8 mouse cellular contexts compared by ENCODE assay signal in the genomic region with DNA sequence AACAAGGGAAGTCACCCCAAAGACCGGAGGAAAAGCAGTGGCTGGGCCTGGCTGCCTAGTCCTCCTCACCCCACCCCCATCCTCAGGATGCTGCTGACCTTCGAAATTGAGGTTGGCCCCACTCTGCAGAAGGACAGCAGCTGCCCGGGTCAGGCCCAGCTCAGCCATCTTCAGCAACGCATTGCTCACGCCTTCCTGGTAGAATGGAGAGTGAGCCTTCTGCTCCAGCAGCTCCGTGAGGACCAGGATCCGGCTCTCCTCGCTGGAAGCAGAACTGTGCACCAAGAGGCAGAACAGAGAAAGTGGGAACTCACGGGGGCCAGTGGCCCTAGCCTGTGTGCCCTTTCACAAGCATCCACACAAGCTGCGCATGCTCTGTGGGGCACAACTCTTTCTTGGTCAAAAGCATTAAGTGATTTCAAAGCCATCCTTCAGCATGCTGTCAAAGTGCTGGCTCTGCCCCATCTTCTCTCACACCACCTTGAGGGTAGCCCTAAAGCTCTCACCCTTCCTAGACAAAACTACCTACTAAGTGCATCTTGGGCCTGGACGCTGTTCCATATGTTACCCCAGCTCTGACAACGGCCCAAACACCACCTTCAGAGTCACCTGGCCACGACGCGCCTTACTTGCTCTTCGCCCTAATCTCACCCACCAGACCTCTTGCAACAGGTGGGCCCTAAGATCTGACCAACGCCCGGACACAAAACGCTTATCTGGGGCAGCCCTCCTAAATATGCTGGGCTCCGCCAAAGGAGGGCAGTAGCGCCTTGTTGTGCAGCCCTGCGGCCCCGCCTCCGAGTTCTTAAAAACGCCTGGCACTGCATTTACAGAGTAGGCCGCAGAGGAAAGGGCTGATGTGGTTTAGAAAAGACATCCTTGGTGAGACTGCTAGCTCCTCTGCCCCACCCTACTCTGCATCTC. TPM values are rescaled to one million over a fixed set of nuclear protein-coding genes. Genes with fewer than 3 reads are reported as not detected.
DNase-seq lines count a peak whose midpoint lies in the region; ATAC-seq and TF ChIP-seq lines count a peak whose summit lies in the region.

No protein-coding gene starts in this region.

- intact Hi-C loops in gastrocnemius, adult 2 months (cut with DNase I), result no loop called here

- WGBS in bone marrow, adult 2 months, result 27% methylated on average over 26 of the region's 26 CpGs
- WGBS in forebrain, postnatal 0 days, result 37% methylated on average over 26 of the region's 26 CpGs
- 32% methylated on average over 26 of the region's 26 CpGs for WGBS in intestine, embryonic 16.5 days
- 33% methylated on average over 26 of the region's 26 CpGs for WGBS in limb, embryonic 15.5 days
- WGBS in midbrain, embryonic 14.5 days, result 38% methylated on average over 26 of the region's 26 CpGs
- 30% methylated on average over 26 of the region's 26 CpGs for WGBS in stomach, embryonic 15.5 days

- peak overlapping the region; percentile 92 for H3K4me2 ChIP-seq in forebrain, postnatal 0 days (ENCODE audit: low read depth)
- H3K4me2 ChIP-seq in intestine, embryonic 16.5 days (ENCODE audit: low read depth, low read length), result peak overlapping the region; percentile 88
- peak overlapping the region; percentile 81 for H3K4me2 ChIP-seq in limb, embryonic 15.5 days
- H3K4me2 ChIP-seq in midbrain, embryonic 14.5 days (ENCODE audit: low read length), result peak overlapping the region; percentile 98
- peak overlapping the region; percentile 93 for H3K4me2 ChIP-seq in stomach, embryonic 15.5 days

- H3K4me3 ChIP-seq in gastrocnemius, adult 2 months, result peak overlapping the region; percentile 91
- peak overlapping the region; percentile 100 for H3K4me3 ChIP-seq in bone marrow, adult 2 months (replicated peaks; ENCODE audit: control insufficient read depth, low read depth, low read length)
- H3K4me3 ChIP-seq in forebrain, postnatal 0 days (ENCODE audit: low read depth, low read length), result peak overlapping the region; percentile 90
- peak overlapping the region; percentile 99 for H3K4me3 ChIP-seq in intestine, embryonic 16.5 days (ENCODE audit: low read length)
- H3K4me3 ChIP-seq in limb, embryonic 15.5 days, result peak overlapping the region; percentile 90
- H3K4me3 ChIP-seq in midbrain, embryonic 14.5 days (replicated peaks; ENCODE audit: low read depth, low read length), result peak overlapping the region; percentile 62
- H3K4me3 ChIP-seq in stomach, embryonic 15.5 days (replicated peaks), result peak overlapping the region; percentile 98

- peak; percentile 41 for TF ChIP-seq CTCF in gastrocnemius, adult 2 months (IDR thresholded peaks at IDR 0.05)
- peak; percentile 28; the same call in 1 of the 2 replicates for TF ChIP-seq CTCF in bone marrow, adult 2 months (IDR thresholded peaks at IDR 0.05; ENCODE audit: control insufficient read depth, insufficient read depth, low read length)
- peak; percentile 54 for TF ChIP-seq CTCF in forebrain, postnatal 0 days (IDR thresholded peaks at IDR 0.05; ENCODE audit: low read depth)

- no peaks in the 10 kb centered on the region for H3K27me3 ChIP-seq in forebrain, postnatal 0 days (ENCODE audit: insufficient read depth, low read length)
- no peaks in the 10 kb centered on the region for H3K27me3 ChIP-seq in intestine, embryonic 16.5 days (replicated peaks; ENCODE audit: control insufficient read depth, insufficient read depth, low read length)
- H3K27me3 ChIP-seq in limb, embryonic 15.5 days, result no peaks in the 10 kb centered on the region
- no peaks in the 10 kb centered on the region for H3K27me3 ChIP-seq in midbrain, embryonic 14.5 days (ENCODE audit: control insufficient read depth, insufficient read depth, low read length)
- no peaks in the 10 kb centered on the region for H3K27me3 ChIP-seq in stomach, embryonic 15.5 days (replicated peaks)

- no peaks in the 10 kb centered on the region for H3K9me3 ChIP-seq in forebrain, postnatal 0 days (ENCODE audit: low read length)
- no peaks in the 10 kb centered on the region for H3K9me3 ChIP-seq in intestine, embryonic 16.5 days (ENCODE audit: control insufficient read depth, low read length)
- H3K9me3 ChIP-seq in limb, embryonic 15.5 days, result no peaks in the 10 kb centered on the region
- H3K9me3 ChIP-seq in midbrain, embryonic 14.5 days (ENCODE audit: control insufficient read depth, low read length), result no peaks in the 10 kb centered on the region
- H3K9me3 ChIP-seq in stomach, embryonic 15.5 days, result no peaks in the 10 kb centered on the region

- TF ChIP-seq POLR2A in bone marrow, adult 2 months (IDR thresholded peaks at IDR 0.05; ENCODE audit: borderline replicate concordance, control insufficient read depth, low read depth, low read length), result peak; percentile 39; the same call in 1 of the 2 replicates

- H3K9ac ChIP-seq in forebrain, postnatal 0 days, result peak overlapping the region; percentile 91
- H3K9ac ChIP-seq in intestine, embryonic 16.5 days (ENCODE audit: low read depth, low read length), result peak overlapping the region; percentile 93
- H3K9ac ChIP-seq in limb, embryonic 15.5 days, result peak overlapping the region; percentile 86
- peak overlapping the region; percentile 87 for H3K9ac ChIP-seq in midbrain, embryonic 14.5 days (replicated peaks; ENCODE audit: low read length)
- peak overlapping the region; percentile 92 for H3K9ac ChIP-seq in stomach, embryonic 15.5 days

- H3K4me1 ChIP-seq in bone marrow, adult 2 months (ENCODE audit: control insufficient read depth, insufficient read depth, low read length), result peaks cover 5% of the 10 kb centered on the region
- H3K4me1 ChIP-seq in forebrain, postnatal 0 days (ENCODE audit: insufficient read depth), result 0 out of 2 replicates have a peak, but pooled peaks cover 6% of the 10 kb centered on the region
- peaks cover 24% of the 10 kb centered on the region for H3K4me1 ChIP-seq in intestine, embryonic 16.5 days (ENCODE audit: control insufficient read depth, insufficient read depth, low read length)
- peaks cover 35% of the 10 kb centered on the region for H3K4me1 ChIP-seq in limb, embryonic 15.5 days
- H3K4me1 ChIP-seq in midbrain, embryonic 14.5 days (ENCODE audit: control insufficient read depth, insufficient read depth, low read length), result peaks cover 14% of the 10 kb centered on the region
- H3K4me1 ChIP-seq in stomach, embryonic 15.5 days, result peaks cover 34% of the 10 kb centered on the region

- DNase-seq in gastrocnemius, adult 2 months, result peak; percentile 59
- DNase-seq in gastrocnemius, adult 18-20 months (ENCODE audit: low spot score), result no peak
- peak; percentile 59 for DNase-seq in forebrain, postnatal 0 days
- DNase-seq in midbrain, embryonic 14.5 days, result peak; percentile 55

- ATAC-seq in forebrain, postnatal 0 days, result peak; percentile 5; the same call in 1 of the 2 replicates
- ATAC-seq in intestine, embryonic 16.5 days, result peak; percentile 5; the same call in 1 of the 2 replicates
- ATAC-seq in limb, embryonic 15.5 days (ENCODE audit: insufficient number of reproducible peaks, low FRiP score, low TSS enrichment, low read depth), result no peak
- ATAC-seq in midbrain, embryonic 14.5 days (ENCODE audit: low FRiP score, low TSS enrichment), result peak; percentile 5; the same call in 1 of the 2 replicates
- ATAC-seq in stomach, embryonic 15.5 days (ENCODE audit: insufficient read depth, low FRiP score, low read depth), result peak; percentile 25

- peak overlapping the region; percentile 88 for H3K27ac ChIP-seq in gastrocnemius, adult 2 months
- peak overlapping the region; percentile 94 for H3K27ac ChIP-seq in bone marrow, adult 2 months (ENCODE audit: control insufficient read depth, insufficient read depth, low read depth, low read length, poor library complexity)
- peak overlapping the region; percentile 79 for H3K27ac ChIP-seq in forebrain, postnatal 0 days (ENCODE audit: low read depth, low read length)
- peak overlapping the region; percentile 41; the same call in 1 of the 2 replicates for H3K27ac ChIP-seq in intestine, embryonic 16.5 days (ENCODE audit: low read length)
- H3K27ac ChIP-seq in limb, embryonic 15.5 days, result peak overlapping the region; percentile 77
- peak overlapping the region; percentile 63; the same call in 1 of the 2 replicates for H3K27ac ChIP-seq in midbrain, embryonic 14.5 days (replicated peaks; ENCODE audit: low read depth, low read length)
- peak overlapping the region; percentile 69 for H3K27ac ChIP-seq in stomach, embryonic 15.5 days

- peaks cover 31% of the 10 kb centered on the region for H3K36me3 ChIP-seq in forebrain, postnatal 0 days (ENCODE audit: insufficient read depth)
- peaks cover 16% of the 10 kb centered on the region for H3K36me3 ChIP-seq in intestine, embryonic 16.5 days (ENCODE audit: control insufficient read depth, insufficient read depth, low read length)
- H3K36me3 ChIP-seq in limb, embryonic 15.5 days, result peaks cover 46% of the 10 kb centered on the region
- H3K36me3 ChIP-seq in midbrain, embryonic 14.5 days (ENCODE audit: control insufficient read depth, insufficient read depth, low read length), result peaks cover 38% of the 10 kb centered on the region
- H3K36me3 ChIP-seq in stomach, embryonic 15.5 days, result peaks cover 35% of the 10 kb centered on the region

RNA-seq across cellular contexts. Expression of a gene that starts 3.0 kb away (rescaled TPM):
- 1 to 10 TPM; 7.0 TPM for total RNA-seq in gastrocnemius, adult 2 months (2021)
- total RNA-seq in gastrocnemius, adult 18-20 months (2021), result 1 to 10 TPM; 7.2 to 9.7 TPM
- polyA plus RNA-seq in bone marrow, adult 2 months (2011; ENCODE audit: insufficient read depth, insufficient read length, low replicate concordance, missing spikeins), result 30.0 and 32.4 TPM in 2 replicates
- 32.7 and 45.2 TPM in 2 replicates for total RNA-seq in forebrain, postnatal 0 days (2014; rRNA removed)
- 31.3 and 36.0 TPM in 2 replicates for polyA plus RNA-seq in forebrain, postnatal 0 days (2015; fragmentation: Nextera tagmentation; extraction: Ambion mirVana)
- 24.0 and 24.5 TPM in 2 replicates for polyA plus RNA-seq in intestine, embryonic 16.5 days (2015; fragmentation: Nextera tagmentation; extraction: Ambion mirVana)
- 32.8 and 34.4 TPM in 2 replicates for polyA plus RNA-seq in limb, embryonic 15.5 days (2015; fragmentation: Nextera tagmentation; extraction: Ambion mirVana)
- polyA plus RNA-seq in midbrain, embryonic 14.5 days (2014; fragmentation: Nextera tagmentation; extraction: Ambion mirVana), result 38.5 and 42.7 TPM in 2 replicates
- polyA plus RNA-seq in stomach, embryonic 15.5 days (2015; fragmentation: Nextera tagmentation; extraction: Ambion mirVana), result 29.5 and 30.1 TPM in 2 replicates

RNA-seq across cellular contexts. Expression of a gene that starts 7.7 kb away (rescaled TPM):
- 1 to 10 TPM; 1.2 to 4.2 TPM for total RNA-seq in gastrocnemius, adult 2 months (2021)
- total RNA-seq in gastrocnemius, adult 18-20 months (2021), result 1 to 10 TPM; 1.9 TPM
- polyA plus RNA-seq in bone marrow, adult 2 months (2011; ENCODE audit: insufficient read depth, insufficient read length, low replicate concordance, missing spikeins), result 4.1 TPM in 1 of 2 replicates, not detected in the other
- total RNA-seq in forebrain, postnatal 0 days (2014; rRNA removed), result 2.5 and 4.1 TPM in 2 replicates
- 3.6 and 3.7 TPM in 2 replicates for polyA plus RNA-seq in forebrain, postnatal 0 days (2015; fragmentation: Nextera tagmentation; extraction: Ambion mirVana)
- 1.6 and 1.9 TPM in 2 replicates for polyA plus RNA-seq in intestine, embryonic 16.5 days (2015; fragmentation: Nextera tagmentation; extraction: Ambion mirVana)
- polyA plus RNA-seq in limb, embryonic 15.5 days (2015; fragmentation: Nextera tagmentation; extraction: Ambion mirVana), result 47.6 and 65.0 TPM in 2 replicates
- 1.4 and 2.2 TPM in 2 replicates for polyA plus RNA-seq in midbrain, embryonic 14.5 days (2014; fragmentation: Nextera tagmentation; extraction: Ambion mirVana)
- 3.8 and 4.3 TPM in 2 replicates for polyA plus RNA-seq in stomach, embryonic 15.5 days (2015; fragmentation: Nextera tagmentation; extraction: Ambion mirVana)

RNA-seq across cellular contexts. Expression of a gene that starts 19.5 kb away (rescaled TPM):
- 10 to 100 TPM; 14.3 to 15.6 TPM for total RNA-seq in gastrocnemius, adult 2 months (2021)
- 10 to 100 TPM; 10.6 to 11.3 TPM for total RNA-seq in gastrocnemius, adult 18-20 months (2021)
- 10.2 and 11.0 TPM in 2 replicates for polyA plus RNA-seq in bone marrow, adult 2 months (2011; ENCODE audit: insufficient read depth, insufficient read length, low replicate concordance, missing spikeins)
- total RNA-seq in forebrain, postnatal 0 days (2014; rRNA removed), result 87.6 and 105 TPM in 2 replicates
- polyA plus RNA-seq in forebrain, postnatal 0 days (2015; fragmentation: Nextera tagmentation; extraction: Ambion mirVana), result 106 and 107 TPM in 2 replicates
- polyA plus RNA-seq in intestine, embryonic 16.5 days (2015; fragmentation: Nextera tagmentation; extraction: Ambion mirVana), result 76.3 and 87.4 TPM in 2 replicates
- polyA plus RNA-seq in limb, embryonic 15.5 days (2015; fragmentation: Nextera tagmentation; extraction: Ambion mirVana), result 86.3 and 89.5 TPM in 2 replicates
- 114 and 122 TPM in 2 replicates for polyA plus RNA-seq in midbrain, embryonic 14.5 days (2014; fragmentation: Nextera tagmentation; extraction: Ambion mirVana)
- polyA plus RNA-seq in stomach, embryonic 15.5 days (2015; fragmentation: Nextera tagmentation; extraction: Ambion mirVana), result 78.8 and 82.3 TPM in 2 replicates

RNA-seq across cellular contexts. Expression of a gene that starts 23.6 kb away (rescaled TPM):
- total RNA-seq in gastrocnemius, adult 2 months (2021), result 10 to 100 TPM in 1 of 2 experiments, under 1 TPM in 1; 0.33 to 22.0 TPM
- total RNA-seq in gastrocnemius, adult 18-20 months (2021), result 1 to 10 TPM; 2.4 to 8.2 TPM
- polyA plus RNA-seq in bone marrow, adult 2 months (2011; ENCODE audit: insufficient read depth, insufficient read length, low replicate concordance, missing spikeins), result not detected in 2 replicates
- 0.77 and 1.8 TPM in 2 replicates for total RNA-seq in forebrain, postnatal 0 days (2014; rRNA removed)
- polyA plus RNA-seq in forebrain, postnatal 0 days (2015; fragmentation: Nextera tagmentation; extraction: Ambion mirVana), result 1.4 and 1.5 TPM in 2 replicates
- polyA plus RNA-seq in intestine, embryonic 16.5 days (2015; fragmentation: Nextera tagmentation; extraction: Ambion mirVana), result 0.99 and 1.2 TPM in 2 replicates
- polyA plus RNA-seq in limb, embryonic 15.5 days (2015; fragmentation: Nextera tagmentation; extraction: Ambion mirVana), result 2.4 and 3.1 TPM in 2 replicates
- polyA plus RNA-seq in midbrain, embryonic 14.5 days (2014; fragmentation: Nextera tagmentation; extraction: Ambion mirVana), result 0.87 and 1.0 TPM in 2 replicates
- polyA plus RNA-seq in stomach, embryonic 15.5 days (2015; fragmentation: Nextera tagmentation; extraction: Ambion mirVana), result 2.8 and 2.9 TPM in 2 replicates

Comparison
In these comparisons a context has a peak if more than half of its experiments do, and no peak if none do; other contexts are left out.
1. H3K27ac ChIP-seq: peak in every context shown above with its lines; median percentile 94 in bone marrow, adult 2 months; 88 in gastrocnemius, adult 2 months; 79 in forebrain, postnatal 0 days; 77 in limb, embryonic 15.5 days; 69 in stomach, embryonic 15.5 days; 63 in midbrain, embryonic 14.5 days; 41 in intestine, embryonic 16.5 days.